Mouse (Mus musculus) lung, postnatal 0 days (tissue): ENCODE measurements at regions not wholly inside any gene's neighbourhood (a gene's known extent, or its start where the extent isn't known, plus 50 kb on each side); places are given as distances from the start of the nearest gene placed in this dataset.

Source experiments
- CTCF ChIP-seq: IDR thresholded peaks from 2 replicates; pipeline ENCODE4 v1.5.1; 2016; ENCODE audit warnings: antibody characterized with exemption, mild to moderate bottlenecking
- EP300 ChIP-seq: IDR thresholded peaks from 2 replicates; pipeline ENCODE4 v1.6.1; 2016; ENCODE audit warnings: antibody characterized with exemption, mild to moderate bottlenecking, control low read depth

DNA sequence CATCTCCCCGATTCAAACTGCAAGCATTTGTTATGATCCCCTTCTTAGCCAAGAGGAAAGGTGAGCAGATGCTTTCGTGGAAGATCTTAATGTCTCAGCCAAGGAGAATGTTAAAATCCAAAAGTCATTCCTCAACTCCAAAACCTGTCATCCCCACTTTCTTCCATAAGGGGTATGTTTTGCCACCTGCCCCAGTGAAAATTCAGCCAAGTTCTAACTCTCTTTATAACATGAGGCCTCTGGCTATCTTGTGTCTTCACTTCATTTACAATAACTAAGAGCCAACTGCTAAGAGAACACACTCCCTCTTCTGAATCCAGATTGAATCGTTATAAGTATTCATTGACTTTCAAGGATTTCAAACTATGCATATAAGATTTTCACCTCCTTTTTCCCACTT is 246.7 kb upstream of the Adam34 start:
- no peak for TF ChIP-seq CTCF
- TF ChIP-seq EP300 = no peak
